Comparison of ENCODE assay signal across 7 mouse cellular contexts in the genomic region with DNA sequence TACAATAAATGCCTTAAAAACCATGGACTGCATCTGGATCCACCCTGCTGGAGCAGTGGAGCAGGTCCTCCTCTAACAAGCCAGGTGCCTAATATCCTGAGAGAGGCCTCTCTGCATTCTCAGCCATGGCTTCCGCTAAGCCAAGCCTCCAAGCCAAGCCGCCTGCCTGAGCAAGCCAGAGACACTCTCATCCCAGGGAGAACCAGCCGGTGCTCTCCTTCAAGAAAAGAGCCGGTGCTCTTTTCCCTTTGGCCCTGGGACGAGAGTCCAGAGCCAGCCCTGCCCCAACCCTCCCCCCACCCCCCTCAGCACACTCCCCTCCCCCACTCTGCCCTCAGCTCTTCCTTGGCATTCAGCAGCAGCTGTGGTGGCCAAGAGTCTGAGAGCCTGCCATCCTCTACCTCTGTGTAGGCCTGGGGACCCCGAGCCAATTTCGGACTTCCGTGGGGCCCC. TPM values are rescaled to one million over a fixed set of nuclear protein-coding genes. Genes with fewer than 3 reads are reported as not detected.
DNase-seq lines count a peak whose midpoint lies in the region; ATAC-seq and TF ChIP-seq lines count a peak whose summit lies in the region.

No protein-coding gene starts in this region.

- 63% methylated on average over 8 of the region's 8 CpGs for WGBS in hindbrain, embryonic 14.5 days
- 67% methylated on average over 8 of the region's 8 CpGs for WGBS in midbrain, postnatal 0 days

- peak; percentile 31; the same call in 1 of the 2 replicates for ATAC-seq in hindbrain, embryonic 14.5 days (ENCODE audit: low FRiP score)
- ATAC-seq in midbrain, postnatal 0 days (ENCODE audit: low FRiP score) = 0 out of 2 replicates have a peak, but pooled peaks have one; percentile 24

- no peak for TF ChIP-seq CTCF in midbrain, postnatal 0 days (IDR thresholded peaks at IDR 0.05)

- H3K9ac ChIP-seq in hindbrain, embryonic 14.5 days = no peak overlapping the region
- no peak overlapping the region for H3K9ac ChIP-seq in midbrain, postnatal 0 days (replicated peaks; ENCODE audit: low read length, poor library complexity, severe bottlenecking)

- H3K4me1 ChIP-seq in hindbrain, embryonic 14.5 days (replicated peaks; ENCODE audit: control insufficient read depth, insufficient read depth, low read length) = peaks cover 4% of the 10 kb centered on the region; the same call in 1 of the 2 replicates
- 0 out of 2 replicates have a peak, but pooled peaks cover 6% of the 10 kb centered on the region for H3K4me1 ChIP-seq in midbrain, postnatal 0 days (ENCODE audit: insufficient read depth, low read length)

- H3K9me3 ChIP-seq in hindbrain, embryonic 14.5 days (ENCODE audit: control insufficient read depth, low read length) = no peaks in the 10 kb centered on the region
- no peaks in the 10 kb centered on the region for H3K9me3 ChIP-seq in midbrain, postnatal 0 days (ENCODE audit: low read length)

- peak; percentile 16 to 26 for DNase-seq in layer of hippocampus, postnatal 14 days (ENCODE audit: low spot score in 2 of 2)
- DNase-seq in layer of hippocampus, postnatal 25 days (ENCODE audit: extremely low spot score in 1 of 2, low spot score in 1 of 2) = no peak
- DNase-seq in cerebellum, postnatal 10 days = peak; percentile 82 to 83
- no peak for DNase-seq in hindbrain, embryonic 14.5 days (ENCODE audit: low spot score)
- DNase-seq in midbrain, postnatal 0 days (ENCODE audit: low spot score) = peak; percentile 17
- no peak for DNase-seq in embryo, embryonic 10 days (ENCODE audit: low spot score)
- DNase-seq in urinary bladder, adult 2 months (ENCODE audit: low spot score) = no peak

- no peaks in the 10 kb centered on the region for H3K27me3 ChIP-seq in hindbrain, embryonic 14.5 days (ENCODE audit: control insufficient read depth, insufficient read depth, low read length)
- no peaks in the 10 kb centered on the region for H3K27me3 ChIP-seq in midbrain, postnatal 0 days (ENCODE audit: insufficient read depth, low read length)

- no peak overlapping the region for H3K4me2 ChIP-seq in hindbrain, embryonic 14.5 days (replicated peaks)
- no peak overlapping the region for H3K4me2 ChIP-seq in midbrain, postnatal 0 days (ENCODE audit: low read depth, low read length, poor library complexity, severe bottlenecking)

- H3K4me3 ChIP-seq in hindbrain, embryonic 14.5 days (replicated peaks; ENCODE audit: low read length) = no peak overlapping the region
- H3K4me3 ChIP-seq in midbrain, postnatal 0 days (ENCODE audit: low read depth, low read length) = no peak overlapping the region

- H3K27ac ChIP-seq in hindbrain, embryonic 14.5 days = no peak overlapping the region
- no peak overlapping the region for H3K27ac ChIP-seq in midbrain, postnatal 0 days (ENCODE audit: low read depth, low read length)

- no peaks in the 10 kb centered on the region for H3K36me3 ChIP-seq in hindbrain, embryonic 14.5 days (replicated peaks; ENCODE audit: control insufficient read depth, insufficient read depth)
- H3K36me3 ChIP-seq in midbrain, postnatal 0 days (ENCODE audit: insufficient read depth, low read length) = no peaks in the 10 kb centered on the region

RNA-seq across cellular contexts. Expression of a gene that starts 56.3 kb away (rescaled TPM):
- 10 to 100 TPM; 19.5 to 22.2 TPM for total RNA-seq in layer of hippocampus, postnatal 14 days (2021)
- total RNA-seq in layer of hippocampus, postnatal 25 days (2021) = 10 to 100 TPM; 20.6 to 24.8 TPM
- polyA plus RNA-seq in hindbrain, embryonic 14.5 days (2014; fragmentation: Nextera tagmentation; extraction: Ambion mirVana) = 6.0 and 7.8 TPM in 2 replicates
- total RNA-seq in midbrain, postnatal 0 days (2014; rRNA removed) = 14.3 and 15.2 TPM in 2 replicates
- 4.3 and 6.0 TPM in 2 replicates for polyA plus RNA-seq in midbrain, postnatal 0 days (2015; fragmentation: Nextera tagmentation; extraction: Ambion mirVana)
- polyA plus RNA-seq in urinary bladder, adult 2 months (2012; rRNA removed) = 7.4 and 9.0 TPM in 2 replicates

Comparison
In these comparisons a context has a peak if more than half of its experiments do, and no peak if none do; other contexts are left out.
1. DNase-seq: peak in layer of hippocampus, postnatal 14 days (2 of 2), cerebellum, postnatal 10 days (2 of 2) and midbrain, postnatal 0 days (single experiment); none in layer of hippocampus, postnatal 25 days (0 of 2), hindbrain, embryonic 14.5 days (single experiment), embryo, embryonic 10 days (single experiment) and urinary bladder, adult 2 months (single experiment).